Mouse (Mus musculus) midbrain, embryonic 12.5 days (tissue): ENCODE results near the gene Scn5a. TPM values are rescaled to one million over a fixed set of nuclear protein-coding genes. Genes with fewer than 3 reads are reported as not detected.

Experiments used
- ATAC-seq: fragments of 200-750 bp; cut with Nextera tagmentation; 2 replicates; pipeline ENCODE4 v1.8.0; 2017; ENCODE audit warnings: low read depth, moderate TSS enrichment, moderate library complexity; ENCODE audit not compliant: low FRiP score
- H3K27ac ChIP-seq: fragments of 300-500 bp; sonication (generic); replicated peaks from 2 replicates; pipeline ENCODE4 v1.5.1; 2016; ENCODE audit warnings: mild to moderate bottlenecking
- H3K27me3 ChIP-seq: fragments of 300-500 bp; sonication (generic); 2 replicates; pipeline ENCODE4 v1.6.1; 2016; ENCODE audit warnings: mild to moderate bottlenecking
- H3K36me3 ChIP-seq: fragments of 300-500 bp; sonication (generic); 2 replicates; pipeline ENCODE4 v1.6.1; 2016
- H3K4me1 ChIP-seq: fragments of 300-500 bp; sonication (generic); 2 replicates; pipeline ENCODE4 v1.6.1; 2016
- H3K4me2 ChIP-seq: fragments of 300-500 bp; sonication (generic); replicated peaks from 2 replicates; pipeline ENCODE4 v1.6.1; 2016; ENCODE audit warnings: mild to moderate bottlenecking, moderate library complexity
- H3K4me3 ChIP-seq: fragments of 300-500 bp; sonication (generic); 2 replicates; pipeline ENCODE4 v1.5.1; 2016; ENCODE audit warnings: mild to moderate bottlenecking
- H3K9ac ChIP-seq: fragments of 300-500 bp; sonication (generic); replicated peaks from 2 replicates; pipeline ENCODE4 v1.6.1; 2016; ENCODE audit warnings: mild to moderate bottlenecking, moderate library complexity
- H3K9me3 ChIP-seq: fragments of 300-500 bp; sonication (generic); 2 replicates; pipeline ENCODE4 v1.6.1; 2016; ENCODE audit warnings: mild to moderate bottlenecking
- WGBS: fragments of 180-500 bp; shearing (Covaris S2); methylation state at CpG from one replicate; pipeline ENCODE4 v1.1.7; 2016; 5-methylcytosine and 5-hydroxymethylcytosine counted together
- polyA plus RNA-seq: library from polyadenylated mRNA; unstranded; fragments of >200 nt; fragmentation: Nextera tagmentation; extraction: Ambion mirVana; gene quantifications from 2 replicates; pipeline ENCODE4 v1.2.1, GENCODE M21; 2016

Scn5a gene
- 0.18 and 0.33 TPM in 2 replicates for polyA plus RNA-seq

- Histone ChIP-seq H3K27ac (no peak within 1 kb of the TSS), H3K27me3 (peaks cover 97% of the 10 kb centered on the region), H3K9me3 (no peaks in the 10 kb centered on the region), H3K36me3 (no peaks in the 10 kb centered on the region), H3K4me2 (peak within 1 kb of the TSS; percentile 75), H3K4me3 (peak within 1 kb of the TSS; percentile 49), H3K4me1 (peaks cover 18% of the 10 kb centered on the region), H3K9ac (peak within 1 kb of the TSS; percentile 52; the same call in 1 of the 2 replicates)
- ATAC-seq, result peak; percentile 65; the same call in 1 of the 2 replicates
- under 1% methylated on average over 41 of the region's 99 CpGs for WGBS
Observed at GRCm38 (mm10) chr9:119578636-119579438, at the start of gene Scn5a. Gene Scn5a (minus strand): TSS chr9:119579016.

- Histone ChIP-seq H3K4me3 (no peak overlapping the region), H3K27ac (no peak overlapping the region), H3K9ac (no peak overlapping the region), H3K27me3 (0 out of 2 replicates have a peak, but pooled peaks cover 6% of the 10 kb centered on the region), H3K4me1 (peaks cover 6% of the 10 kb centered on the region; the same call in 1 of the 2 replicates), H3K36me3 (no peaks in the 10 kb centered on the region), H3K4me2 (no peak overlapping the region), H3K9me3 (no peaks in the 10 kb centered on the region)
- WGBS, result 82% methylated on average over 6 of the region's 6 CpGs
- ATAC-seq, result no peak
Observed at GRCm38 (mm10) chr9:119627227-119627626, 48.4 kb upstream of the Scn5a start.

- Histone ChIP-seq H3K4me2 (no peak overlapping the region), H3K27me3 (0 out of 2 replicates have a peak, but pooled peaks cover 5% of the 10 kb centered on the region), H3K36me3 (no peaks in the 10 kb centered on the region), H3K27ac (no peak overlapping the region), H3K4me1 (no peaks in the 10 kb centered on the region), H3K9ac (no peak overlapping the region), H3K4me3 (no peak overlapping the region), H3K9me3 (no peaks in the 10 kb centered on the region)
- WGBS, result 87% methylated on average over 4 of the region's 4 CpGs
- ATAC-seq, result no peak
Observed at GRCm38 (mm10) chr9:119624151-119624550, 45.3 kb upstream of the Scn5a start.

GRCm38 (mm10) chr9:119614798-119615197, 36.0 kb upstream of the Scn5a start:
- no peaks in the 10 kb centered on the region for H3K27me3 ChIP-seq
- H3K9ac ChIP-seq, result no peak overlapping the region
- H3K4me3 ChIP-seq, result no peak overlapping the region
- no peak overlapping the region for H3K4me2 ChIP-seq
- H3K4me1 ChIP-seq, result no peaks in the 10 kb centered on the region
- H3K9me3 ChIP-seq, result no peaks in the 10 kb centered on the region
- 81% methylated on average over 6 of the region's 6 CpGs for WGBS
- no peaks in the 10 kb centered on the region for H3K36me3 ChIP-seq
- no peak for ATAC-seq
- H3K27ac ChIP-seq, result no peak overlapping the region

GRCm38 (mm10) chr9:119610563-119611166, 31.8 kb upstream of the Scn5a start:
- H3K9me3 ChIP-seq, result no peaks in the 10 kb centered on the region
- H3K4me2 ChIP-seq, result no peak overlapping the region
- no peaks in the 10 kb centered on the region for H3K4me1 ChIP-seq
- no peak overlapping the region for H3K9ac ChIP-seq
- no peak overlapping the region for H3K4me3 ChIP-seq
- WGBS, result 92% methylated on average over 7 of the region's 7 CpGs
- H3K27me3 ChIP-seq, result no peaks in the 10 kb centered on the region
- H3K27ac ChIP-seq, result no peak overlapping the region
- ATAC-seq, result no peak
- H3K36me3 ChIP-seq, result no peaks in the 10 kb centered on the region

GRCm38 (mm10) chr9:119606906-119607305, 28.1 kb upstream of the Scn5a start:
- Histone ChIP-seq H3K27ac (no peak overlapping the region), H3K4me3 (no peak overlapping the region), H3K9me3 (no peaks in the 10 kb centered on the region), H3K4me2 (no peak overlapping the region), H3K36me3 (no peaks in the 10 kb centered on the region), H3K4me1 (no peaks in the 10 kb centered on the region), H3K9ac (no peak overlapping the region), H3K27me3 (no peaks in the 10 kb centered on the region)
- 88% methylated on average over 5 of the region's 5 CpGs for WGBS
- no peak for ATAC-seq

GRCm38 (mm10) chr9:119604607-119605006, 25.8 kb upstream of the Scn5a start:
- Histone ChIP-seq H3K36me3 (no peaks in the 10 kb centered on the region), H3K9ac (no peak overlapping the region), H3K4me3 (no peak overlapping the region), H3K9me3 (no peaks in the 10 kb centered on the region), H3K4me1 (no peaks in the 10 kb centered on the region), H3K27ac (no peak overlapping the region), H3K4me2 (no peak overlapping the region), H3K27me3 (no peaks in the 10 kb centered on the region)
- WGBS, result 76% methylated on average over 8 of the region's 8 CpGs
- ATAC-seq, result no peak

GRCm38 (mm10) chr9:119598501-119598900, 19.7 kb upstream of the Scn5a start:
- ATAC-seq, result no peak
- Histone ChIP-seq H3K36me3 (no peaks in the 10 kb centered on the region), H3K9me3 (no peaks in the 10 kb centered on the region), H3K9ac (no peak overlapping the region), H3K27ac (no peak overlapping the region), H3K4me3 (no peak overlapping the region), H3K4me1 (no peaks in the 10 kb centered on the region), H3K4me2 (no peak overlapping the region), H3K27me3 (no peaks in the 10 kb centered on the region)
- WGBS, result 91% methylated on average over 10 of the region's 10 CpGs

- no peak for ATAC-seq
- H3K9ac ChIP-seq, result no peak overlapping the region
- no peaks in the 10 kb centered on the region for H3K36me3 ChIP-seq
- H3K4me1 ChIP-seq, result no peaks in the 10 kb centered on the region
- no peak overlapping the region for H3K4me2 ChIP-seq
- WGBS, result 80% methylated on average over 8 of the region's 8 CpGs
- no peak overlapping the region for H3K27ac ChIP-seq
- H3K4me3 ChIP-seq, result no peak overlapping the region
- no peaks in the 10 kb centered on the region for H3K9me3 ChIP-seq
- no peaks in the 10 kb centered on the region for H3K27me3 ChIP-seq
Observed at GRCm38 (mm10) chr9:119597332-119597731, 18.5 kb upstream of the Scn5a start.

- Histone ChIP-seq H3K4me3 (no peak overlapping the region), H3K9me3 (no peaks in the 10 kb centered on the region), H3K36me3 (no peaks in the 10 kb centered on the region), H3K4me1 (no peaks in the 10 kb centered on the region), H3K4me2 (no peak overlapping the region), H3K27me3 (peaks cover 46% of the 10 kb centered on the region), H3K27ac (no peak overlapping the region), H3K9ac (no peak overlapping the region)
- ATAC-seq, result no peak
- WGBS, result 88% methylated on average over 8 of the region's 8 CpGs
Observed at GRCm38 (mm10) chr9:119589592-119589991, 10.8 kb upstream of the Scn5a start.

GRCm38 (mm10) chr9:119588763-119589449, 10.1 kb upstream of the Scn5a start:
- H3K4me3 ChIP-seq, result no peak overlapping the region
- no peaks in the 10 kb centered on the region for H3K4me1 ChIP-seq
- no peak overlapping the region for H3K9ac ChIP-seq
- H3K4me2 ChIP-seq, result no peak overlapping the region
- H3K27ac ChIP-seq, result no peak overlapping the region
- peaks cover 53% of the 10 kb centered on the region for H3K27me3 ChIP-seq
- no peaks in the 10 kb centered on the region for H3K9me3 ChIP-seq
- 50% methylated on average over 26 of the region's 26 CpGs for WGBS
- no peaks in the 10 kb centered on the region for H3K36me3 ChIP-seq
- no peak for ATAC-seq

- H3K36me3 ChIP-seq, result no peaks in the 10 kb centered on the region
- no peak overlapping the region for H3K27ac ChIP-seq
- H3K9me3 ChIP-seq, result no peaks in the 10 kb centered on the region
- peak; percentile 20; the same call in 1 of the 2 replicates for ATAC-seq
- peaks cover 16% of the 10 kb centered on the region for H3K4me1 ChIP-seq
- H3K4me3 ChIP-seq, result no peak overlapping the region
- 0% methylated on average over 6 of the region's 6 CpGs for WGBS
- peaks cover 95% of the 10 kb centered on the region for H3K27me3 ChIP-seq
- no peak overlapping the region for H3K4me2 ChIP-seq
- no peak overlapping the region for H3K9ac ChIP-seq
Observed at GRCm38 (mm10) chr9:119580668-119581067, 1.9 kb upstream of the Scn5a start.
